Mouse (Mus musculus): ENCODE results near the gene Slc25a44. TPM values are rescaled to one million over a fixed set of nuclear protein-coding genes. Genes with fewer than 3 reads are reported as not detected.

Slc25a44 gene
- polyA plus RNA-seq, 1 experiment from 2014 or later = 17.0 TPM

GRCm38 (mm10) chr3:88361096-88361495 is 63.8 kb downstream of the Slc25a44 start:
- no peak overlapping the region for H3K27ac ChIP-seq
- no peaks in the 10 kb centered on the region for H3K4me1 ChIP-seq
- H3K9me3 ChIP-seq = no peaks in the 10 kb centered on the region
- H3K27me3 ChIP-seq = peaks cover 21% of the 10 kb centered on the region
- no peak overlapping the region for H3K4me3 ChIP-seq
- no peak overlapping the region for H3K4me2 ChIP-seq (replicated peaks)
- peaks cover 63% of the 10 kb centered on the region for H3K36me3 ChIP-seq
- H3K9ac ChIP-seq = no peak overlapping the region
- 81% methylated on average over 6 of the region's 6 CpGs for WGBS
- ATAC-seq (ENCODE audit: insufficient number of reproducible peaks, insufficient read depth, low FRiP score, low TSS enrichment) = no peak

Small RNA genes lying within 50 kb of the gene (microRNA-seq; reads per million reads assigned to microRNA genes)
- not detected for gene Mir7011

Other genes with a start within 250 kb of the Slc25a44 start
- 0.64 and 1.3 TPM in 2 replicates for gene Rhbg, start 170.4 kb downstream of the Slc25a44 start, polyA plus RNA-seq (2016; fragmentation: Nextera tagmentation; extraction: Ambion mirVana)
- not detected in 2 replicates for gene Gm38392, start 137.9 kb downstream of the Slc25a44 start, polyA plus RNA-seq (2016; fragmentation: Nextera tagmentation; extraction: Ambion mirVana)
- gene Tsacc, start 128.1 kb downstream of the Slc25a44 start, polyA plus RNA-seq (2016; fragmentation: Nextera tagmentation; extraction: Ambion mirVana) = 16.1 and 16.9 TPM in 2 replicates
- gene Cct3, start 128.0 kb downstream of the Slc25a44 start, polyA plus RNA-seq (2016; fragmentation: Nextera tagmentation; extraction: Ambion mirVana) = 600 and 614 TPM in 2 replicates
- 169 and 174 TPM in 2 replicates for gene Glmp, start 100.1 kb downstream of the Slc25a44 start, polyA plus RNA-seq (2016; fragmentation: Nextera tagmentation; extraction: Ambion mirVana)
- 4.5 and 4.8 TPM in 2 replicates for gene Tmem79, start 89.0 kb downstream of the Slc25a44 start, polyA plus RNA-seq (2016; fragmentation: Nextera tagmentation; extraction: Ambion mirVana)
- 65.1 and 74.4 TPM in 2 replicates for gene Smg5, start 88.9 kb downstream of the Slc25a44 start, polyA plus RNA-seq (2016; fragmentation: Nextera tagmentation; extraction: Ambion mirVana)
- 2.8 and 3.3 TPM in 2 replicates for gene Paqr6, start 60.6 kb downstream of the Slc25a44 start, polyA plus RNA-seq (2016; fragmentation: Nextera tagmentation; extraction: Ambion mirVana)
- 0.17 TPM in 1 of 2 replicates, not detected in the other for gene Bglap3, start 52.4 kb downstream of the Slc25a44 start, polyA plus RNA-seq (2016; fragmentation: Nextera tagmentation; extraction: Ambion mirVana)
- not detected in 2 replicates for gene Bglap2, start 46.4 kb downstream of the Slc25a44 start, polyA plus RNA-seq (2016; fragmentation: Nextera tagmentation; extraction: Ambion mirVana)
- not detected in 2 replicates for gene Bglap, start 40.7 kb downstream of the Slc25a44 start, polyA plus RNA-seq (2016; fragmentation: Nextera tagmentation; extraction: Ambion mirVana)
- 130 and 133 TPM in 2 replicates for gene Pmf1, start 14.8 kb downstream of the Slc25a44 start, polyA plus RNA-seq (2016; fragmentation: Nextera tagmentation; extraction: Ambion mirVana)
- gene Sema4a, start 36.0 kb upstream of the Slc25a44 start, polyA plus RNA-seq (2016; fragmentation: Nextera tagmentation; extraction: Ambion mirVana) = 7.5 and 9.0 TPM in 2 replicates
- gene Lmna, start 84.8 kb upstream of the Slc25a44 start, polyA plus RNA-seq (2016; fragmentation: Nextera tagmentation; extraction: Ambion mirVana) = 109 and 113 TPM in 2 replicates
- gene Mex3a, start 107.3 kb upstream of the Slc25a44 start, polyA plus RNA-seq (2016; fragmentation: Nextera tagmentation; extraction: Ambion mirVana) = 36.3 and 37.7 TPM in 2 replicates
- 4.0 and 5.5 TPM in 2 replicates for gene Rab25, start 123.2 kb upstream of the Slc25a44 start, polyA plus RNA-seq (2016; fragmentation: Nextera tagmentation; extraction: Ambion mirVana)
- gene Lamtor2, start 127.9 kb upstream of the Slc25a44 start, polyA plus RNA-seq (2016; fragmentation: Nextera tagmentation; extraction: Ambion mirVana) = 144 and 146 TPM in 2 replicates
- 57.5 and 63.7 TPM in 2 replicates for gene Ubqln4, start 128.6 kb upstream of the Slc25a44 start, polyA plus RNA-seq (2016; fragmentation: Nextera tagmentation; extraction: Ambion mirVana)
- 184 and 185 TPM in 2 replicates for gene Ssr2, start 150.7 kb upstream of the Slc25a44 start, polyA plus RNA-seq (2016; fragmentation: Nextera tagmentation; extraction: Ambion mirVana)
- 117 and 123 TPM in 2 replicates for gene Arhgef2, start 180.8 kb upstream of the Slc25a44 start, polyA plus RNA-seq (2016; fragmentation: Nextera tagmentation; extraction: Ambion mirVana)
- gene Rxfp4, start 228.0 kb upstream of the Slc25a44 start, polyA plus RNA-seq (2016; fragmentation: Nextera tagmentation; extraction: Ambion mirVana) = not detected in 2 replicates

Data from embryonic facial prominence, embryonic 12.5 days (tissue).